Mouse (Mus musculus): ENCODE data around the gene Slc39a7. TPM values are rescaled to one million over a fixed set of nuclear protein-coding genes. Genes with fewer than 3 reads are reported as not detected.
"Not testable (repeated sequence)": the region's sequence is repeated elsewhere in the genome, so short reads cannot be mapped to it uniquely, and the experiment has no call there.

Slc39a7 gene
- total RNA-seq, 2 experiments from 2014 or later = 95.3 to 99.9 TPM

- DNase-seq (ENCODE audit: low spot score in 2 of 2) = no peak
- intact Hi-C loops (cut with DNase I) = loop anchor here (5.0 kb wide), 1 partner anchor 64 kb away; the partner anchor contains the start of genes Rps18 and Vps52
These were observed 9.7 kb downstream of the Slc39a7 start for GRCm38 (mm10) chr17:34021539-34022413.

- intact Hi-C loops (cut with DNase I) = no loop called here
- no peak for DNase-seq (ENCODE audit: low spot score in 2 of 2)
These were observed 18.0 kb downstream of the Slc39a7 start for GRCm38 (mm10) chr17:34013436-34013835.

GRCm38 (mm10) chr17:34010156-34010555 lies 21.3 kb downstream of the Slc39a7 start:
- intact Hi-C loops (cut with DNase I) = no loop called here

GRCm38 (mm10) chr17:34006570-34006969 lies 24.9 kb downstream of the Slc39a7 start:
- intact Hi-C loops (cut with DNase I) = no loop called here
- DNase-seq (ENCODE audit: low spot score in 2 of 2) = no peak

More at GRCm38 (mm10) chr17:34010156-34010555, 21.3 kb downstream of the Slc39a7 start:
- no peak for DNase-seq (ENCODE audit: low spot score in 2 of 2)

- intact Hi-C loops (cut with DNase I) = loop anchor here (5.0 kb wide), 1 partner anchor 1374 kb away; the partner anchor contains the start of gene H2-Q4
- peak in 1 of 2 experiments; percentile 28 for DNase-seq (ENCODE audit: low spot score in 2 of 2)
These were observed 28.1 kb downstream of the Slc39a7 start for GRCm38 (mm10) chr17:34003426-34003825.

- intact Hi-C loops (cut with DNase I) = loop anchor here (5.0 kb wide), 1 partner anchor 1377 kb away; the partner anchor contains the start of gene H2-Q4
- DNase-seq (ENCODE audit: low spot score in 2 of 2) = not testable (repeated sequence)
These were observed 30.7 kb downstream of the Slc39a7 start for GRCm38 (mm10) chr17:34000796-34001195.

GRCm38 (mm10) chr17:34000150-34000537 lies 31.3 kb downstream of the Slc39a7 start, which contains the start of gene H2-K1:
Gene H2-K1 (minus strand): TSS chr17:34000347.
- DNase-seq (ENCODE audit: low spot score in 2 of 2) = peak; percentile 70 to 73
- intact Hi-C loops (cut with DNase I) = loop anchor here (5.0 kb wide), 1 partner anchor 1377 kb away; the partner anchor contains the start of gene H2-Q4

GRCm38 (mm10) chr17:33999341-34000149 lies 31.9 kb downstream of the Slc39a7 start:
- intact Hi-C loops (cut with DNase I) = loop anchor here (5.0 kb wide), 2 partner anchors 1293 to 1378 kb away; partner anchors contain the start of gene H2-Q4
- no peak for DNase-seq (ENCODE audit: low spot score in 2 of 2)

GRCm38 (mm10) chr17:33998697-33999096 lies 32.8 kb downstream of the Slc39a7 start:
- not testable (repeated sequence) for DNase-seq (ENCODE audit: low spot score in 2 of 2)
- intact Hi-C loops (cut with DNase I) = loop anchor here (5.0 kb wide), 1 partner anchor 1294 kb away; no protein-coding TSS in a partner anchor

- not testable (repeated sequence) for DNase-seq (ENCODE audit: low spot score in 2 of 2)
- intact Hi-C loops (cut with DNase I) = loop anchor here (5.0 kb wide), 1 partner anchor 1295 kb away; no protein-coding TSS in a partner anchor
These were observed 34.5 kb downstream of the Slc39a7 start for GRCm38 (mm10) chr17:33997025-33997424.

GRCm38 (mm10) chr17:33995651-33996050 lies 35.8 kb downstream of the Slc39a7 start:
- intact Hi-C loops (cut with DNase I) = loop anchor here (5.0 kb wide), 1 partner anchor 1297 kb away; no protein-coding TSS in a partner anchor
- DNase-seq (ENCODE audit: low spot score in 2 of 2) = no peak

GRCm38 (mm10) chr17:33994959-33995358 lies 36.5 kb downstream of the Slc39a7 start:
- intact Hi-C loops (cut with DNase I) = loop anchor here (5.0 kb wide), 1 partner anchor 1297 kb away; no protein-coding TSS in a partner anchor
- no peak for DNase-seq (ENCODE audit: low spot score in 2 of 2)

- peak; percentile 38 to 65 for DNase-seq (ENCODE audit: low spot score in 2 of 2)
- intact Hi-C loops (cut with DNase I) = no loop called here
These were observed 39.5 kb downstream of the Slc39a7 start for GRCm38 (mm10) chr17:33991788-33992664.

GRCm38 (mm10) chr17:33982136-33982535 lies 49.3 kb downstream of the Slc39a7 start:
- intact Hi-C loops (cut with DNase I) = not testable (repeated sequence)

GRCm38 (mm10) chr17:33981192-33981909 lies 50.1 kb downstream of the Slc39a7 start:
- intact Hi-C loops (cut with DNase I) = not testable (repeated sequence)

More at GRCm38 (mm10) chr17:33982136-33982535, 49.3 kb downstream of the Slc39a7 start:
- peak; percentile 37 to 58 for DNase-seq (ENCODE audit: low spot score in 2 of 2)

GRCm38 (mm10) chr17:33980181-33981035 lies 51.1 kb downstream of the Slc39a7 start:
- intact Hi-C loops (cut with DNase I) = no loop called here
- DNase-seq (ENCODE audit: low spot score in 2 of 2) = no peak

More at GRCm38 (mm10) chr17:33981192-33981909, 50.1 kb downstream of the Slc39a7 start:
- DNase-seq (ENCODE audit: low spot score in 2 of 2) = peak; percentile 90 to 97

Measured in left cerebral cortex, postnatal 14 days (tissue).